Mouse (Mus musculus) midbrain, embryonic 15.5 days (tissue): Measurements from ENCODE around the gene Cd151. TPM values are rescaled to one million over a fixed set of nuclear protein-coding genes. Genes with fewer than 3 reads are reported as not detected.

Experiments used
- ATAC-seq: fragments of 200-750 bp; cut with Nextera tagmentation; replicated peaks from 2 replicates; pipeline ENCODE4 v1.8.0; 2017; ENCODE audit warnings: moderate TSS enrichment
- H3K27ac ChIP-seq: fragments of 300-500 bp; sonication (generic); 2 replicates; pipeline ENCODE4 v1.5.1; 2015; ENCODE audit warnings: mild to moderate bottlenecking, inconsistent platforms
- H3K27me3 ChIP-seq: fragments of 300-500 bp; sonication (generic); replicated peaks from 2 replicates; pipeline ENCODE4 v1.6.1; 2015; ENCODE audit warnings: inconsistent platforms
- H3K36me3 ChIP-seq: fragments of 300-500 bp; sonication (generic); replicated peaks from 2 replicates; pipeline ENCODE4 v1.6.1; 2015; ENCODE audit warnings: inconsistent platforms
- H3K4me1 ChIP-seq: fragments of 300-500 bp; sonication (generic); 2 replicates; pipeline ENCODE4 v1.6.1; 2015; ENCODE audit warnings: inconsistent platforms
- H3K4me2 ChIP-seq: fragments of 300-500 bp; sonication (generic); 2 replicates; pipeline ENCODE4 v1.6.1; 2015; ENCODE audit warnings: inconsistent platforms, mild to moderate bottlenecking, moderate library complexity
- H3K4me3 ChIP-seq: fragments of 300-500 bp; sonication (generic); 2 replicates; pipeline ENCODE4 v1.5.1; 2015; ENCODE audit warnings: mild to moderate bottlenecking, inconsistent platforms
- H3K9ac ChIP-seq: fragments of 300-500 bp; sonication (generic); 2 replicates; pipeline ENCODE4 v1.6.1; 2015; ENCODE audit warnings: mild to moderate bottlenecking, inconsistent platforms
- H3K9me3 ChIP-seq: fragments of 300-500 bp; sonication (generic); 2 replicates; pipeline ENCODE4 v1.6.1; 2016; ENCODE audit warnings: inconsistent platforms
- WGBS: fragments of 180-500 bp; shearing (Covaris S2); methylation state at CpG from one replicate; pipeline ENCODE4 v1.1.7; 2015; ENCODE audit warnings: mixed read lengths; 5-methylcytosine and 5-hydroxymethylcytosine counted together
- polyA plus RNA-seq: library from polyadenylated mRNA; unstranded; fragments of >200 nt; fragmentation: Nextera tagmentation; extraction: Ambion mirVana; gene quantifications from 2 replicates; pipeline ENCODE4 v1.2.1, GENCODE M21; 2015

Gene Cd151
- polyA plus RNA-seq, 1 experiment from 2014 or later: 18.8 TPM

- H3K9ac ChIP-seq: no peak overlapping the region
Observed at GRCm38 (mm10) chr7:141495940-141496339, 28.7 kb downstream of the Cd151 start.

GRCm38 (mm10) chr7:141497600-141497999 is 30.4 kb downstream of the Cd151 start:
- Histone ChIP-seq H3K27me3 (no peaks in the 10 kb centered on the region), H3K36me3 (peaks cover 9% of the 10 kb centered on the region), H3K27ac (no peak overlapping the region), H3K9me3 (no peaks in the 10 kb centered on the region), H3K9ac (no peak overlapping the region), H3K4me1 (no peaks in the 10 kb centered on the region), H3K4me2 (no peak overlapping the region), H3K4me3 (no peak overlapping the region)
- ATAC-seq: no peak
- WGBS: 96% methylated on average over 3 of the region's 3 CpGs

More at GRCm38 (mm10) chr7:141495940-141496339, 28.7 kb downstream of the Cd151 start:
- no peak overlapping the region for H3K4me3 ChIP-seq
- no peak for ATAC-seq
- no peak overlapping the region for H3K27ac ChIP-seq
- peaks cover 9% of the 10 kb centered on the region for H3K36me3 ChIP-seq
- H3K27me3 ChIP-seq: no peaks in the 10 kb centered on the region
- no peaks in the 10 kb centered on the region for H3K4me1 ChIP-seq
- H3K4me2 ChIP-seq: no peak overlapping the region
- WGBS: 92% methylated on average over 4 of the region's 4 CpGs
- no peaks in the 10 kb centered on the region for H3K9me3 ChIP-seq

DNA sequence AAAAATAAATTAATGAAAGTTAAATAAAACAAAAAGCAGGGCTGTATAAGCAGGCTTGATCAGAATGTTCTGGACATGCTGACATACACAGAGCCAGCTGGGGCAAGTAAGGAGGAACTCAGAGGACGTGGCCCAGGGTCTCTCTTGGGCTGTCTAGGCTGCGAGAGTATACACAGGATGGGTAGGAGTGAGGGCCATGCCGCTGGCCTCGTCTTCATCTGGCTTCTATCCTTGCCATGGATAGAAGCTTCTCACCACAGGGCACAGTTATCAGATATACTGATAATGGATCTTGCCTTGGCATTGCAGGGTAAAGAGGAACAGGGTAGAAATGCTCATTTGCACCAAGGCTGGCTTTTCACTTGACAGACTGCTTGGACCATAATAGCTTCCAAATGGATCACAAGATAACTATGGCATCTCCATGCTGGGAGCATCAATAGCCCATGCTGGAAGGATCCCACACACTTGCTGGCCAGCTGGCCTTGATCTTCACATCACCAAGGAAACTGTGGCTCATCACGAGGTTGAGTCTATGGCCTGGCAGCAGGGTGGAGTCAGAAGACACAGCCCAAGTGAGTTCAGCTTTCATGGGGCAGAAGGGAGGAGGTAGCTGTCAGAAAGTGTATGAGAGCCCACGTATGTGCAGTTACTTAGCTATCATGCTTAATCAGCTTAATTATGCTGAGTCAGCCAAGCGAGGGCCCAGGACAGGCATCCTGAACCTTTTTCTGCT is 34.8 kb downstream of the Cd151 start:
- Histone ChIP-seq H3K27ac (no peak overlapping the region), H3K36me3 (peaks cover 5% of the 10 kb centered on the region; the same call in 1 of the 2 replicates), H3K9me3 (no peaks in the 10 kb centered on the region), H3K4me3 (no peak overlapping the region), H3K4me1 (no peaks in the 10 kb centered on the region), H3K4me2 (no peak overlapping the region), H3K9ac (no peak overlapping the region), H3K27me3 (no peaks in the 10 kb centered on the region)
- 91% methylated on average over 7 of the region's 7 CpGs for WGBS
- ATAC-seq: no peak

GRCm38 (mm10) chr7:141502556-141502905 is 35.3 kb downstream of the Cd151 start:
- 93% methylated on average over 5 of the region's 5 CpGs for WGBS
- H3K9ac ChIP-seq: no peak overlapping the region
- no peaks in the 10 kb centered on the region for H3K9me3 ChIP-seq
- H3K4me2 ChIP-seq: no peak overlapping the region
- H3K4me3 ChIP-seq: no peak overlapping the region
- H3K36me3 ChIP-seq: peaks cover 5% of the 10 kb centered on the region; the same call in 1 of the 2 replicates
- no peak for ATAC-seq
- H3K4me1 ChIP-seq: no peaks in the 10 kb centered on the region
- H3K27ac ChIP-seq: no peak overlapping the region
- H3K27me3 ChIP-seq: no peaks in the 10 kb centered on the region

GRCm38 (mm10) chr7:141506278-141506677 is 39.1 kb downstream of the Cd151 start:
- Histone ChIP-seq H3K4me2 (no peak overlapping the region), H3K9me3 (no peaks in the 10 kb centered on the region), H3K9ac (no peak overlapping the region), H3K27me3 (no peaks in the 10 kb centered on the region), H3K36me3 (no peaks in the 10 kb centered on the region), H3K27ac (no peak overlapping the region), H3K4me3 (no peak overlapping the region), H3K4me1 (no peaks in the 10 kb centered on the region)
- no peak for ATAC-seq
- 69% methylated on average over 2 of the region's 2 CpGs for whole genome bisulfite sequencing

- ATAC-seq: no peak
- Histone ChIP-seq H3K4me1 (no peaks in the 10 kb centered on the region), H3K4me2 (no peak overlapping the region), H3K36me3 (peaks cover 8% of the 10 kb centered on the region; the same call in 1 of the 2 replicates), H3K27ac (no peak overlapping the region), H3K27me3 (no peaks in the 10 kb centered on the region), H3K9ac (no peak overlapping the region), H3K9me3 (no peaks in the 10 kb centered on the region), H3K4me3 (no peak overlapping the region)
Observed at GRCm38 (mm10) chr7:141508160-141508559, 41.0 kb downstream of the Cd151 start.

- no peak overlapping the region for H3K4me3 ChIP-seq
- no peaks in the 10 kb centered on the region for H3K27me3 ChIP-seq
- no peak overlapping the region for H3K4me2 ChIP-seq
- H3K9ac ChIP-seq: no peak overlapping the region
- H3K4me1 ChIP-seq: no peaks in the 10 kb centered on the region
- H3K36me3 ChIP-seq: peaks cover 10% of the 10 kb centered on the region; the same call in 1 of the 2 replicates
- no peak overlapping the region for H3K27ac ChIP-seq
- H3K9me3 ChIP-seq: no peaks in the 10 kb centered on the region
- ATAC-seq: no peak
- 95% methylated on average over 5 of the region's 5 CpGs for WGBS
Observed at GRCm38 (mm10) chr7:141510196-141510595, 43.0 kb downstream of the Cd151 start.

- H3K36me3 ChIP-seq: peaks cover 11% of the 10 kb centered on the region; the same call in 1 of the 2 replicates
- no peak for ATAC-seq
Observed at GRCm38 (mm10) chr7:141510681-141511191, 43.5 kb downstream of the Cd151 start.

GRCm38 (mm10) chr7:141517638-141518037 is 50.4 kb downstream of the Cd151 start:
- Histone ChIP-seq H3K4me3 (no peak overlapping the region), H3K9me3 (no peaks in the 10 kb centered on the region), H3K4me2 (no peak overlapping the region), H3K9ac (no peak overlapping the region), H3K27me3 (no peaks in the 10 kb centered on the region), H3K4me1 (no peaks in the 10 kb centered on the region), H3K27ac (no peak overlapping the region), H3K36me3 (peaks cover 7% of the 10 kb centered on the region; the same call in 1 of the 2 replicates)
- no peak for ATAC-seq
- WGBS: 92% methylated on average over 4 of the region's 4 CpGs

More at GRCm38 (mm10) chr7:141510681-141511191, 43.5 kb downstream of the Cd151 start:
- WGBS: 64% methylated on average over 8 of the region's 8 CpGs
- Histone ChIP-seq H3K4me1 (no peaks in the 10 kb centered on the region), H3K4me3 (no peak overlapping the region), H3K27me3 (no peaks in the 10 kb centered on the region), H3K9me3 (no peaks in the 10 kb centered on the region), H3K27ac (no peak overlapping the region), H3K9ac (no peak overlapping the region), H3K4me2 (no peak overlapping the region)

GRCm38 (mm10) chr7:141518296-141518695 is 51.1 kb downstream of the Cd151 start:
- 77% methylated on average over 5 of the region's 5 CpGs for WGBS
- Histone ChIP-seq H3K4me2 (no peak overlapping the region), H3K9me3 (no peaks in the 10 kb centered on the region), H3K4me3 (no peak overlapping the region), H3K27ac (no peak overlapping the region), H3K36me3 (peaks cover 6% of the 10 kb centered on the region; the same call in 1 of the 2 replicates), H3K27me3 (no peaks in the 10 kb centered on the region), H3K4me1 (no peaks in the 10 kb centered on the region), H3K9ac (no peak overlapping the region)
- ATAC-seq: no peak

DNA sequence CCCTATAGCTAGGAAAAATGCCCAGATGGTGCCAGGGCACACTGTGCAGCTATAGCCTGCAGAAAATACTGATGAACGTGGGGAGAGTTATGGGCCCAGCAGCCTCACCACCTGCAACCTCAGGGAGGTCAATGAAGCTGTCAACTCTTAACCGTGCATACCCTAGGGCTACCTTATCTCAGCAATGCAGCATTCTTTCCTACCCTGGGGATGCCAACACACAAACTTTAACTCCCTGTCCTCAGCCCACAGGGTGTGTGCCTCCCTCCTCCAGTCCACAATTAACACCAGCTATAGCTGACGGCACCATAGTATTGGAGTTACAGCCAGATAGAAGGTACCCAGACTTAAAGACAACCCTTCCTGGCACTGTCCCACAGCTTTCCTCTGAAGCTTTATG is 51.7 kb downstream of the Cd151 start:
- Histone ChIP-seq H3K27ac (no peak overlapping the region), H3K4me3 (no peak overlapping the region), H3K9ac (no peak overlapping the region), H3K36me3 (peaks cover 6% of the 10 kb centered on the region; the same call in 1 of the 2 replicates), H3K4me1 (no peaks in the 10 kb centered on the region), H3K27me3 (no peaks in the 10 kb centered on the region), H3K4me2 (no peak overlapping the region), H3K9me3 (no peaks in the 10 kb centered on the region)
- ATAC-seq: no peak
- 86% methylated on average over 3 of the region's 3 CpGs for WGBS

GRCm38 (mm10) chr7:141519795-141520194 is 52.6 kb downstream of the Cd151 start:
- Histone ChIP-seq H3K27ac (no peak overlapping the region), H3K27me3 (no peaks in the 10 kb centered on the region), H3K4me1 (no peaks in the 10 kb centered on the region), H3K36me3 (peaks cover 6% of the 10 kb centered on the region; the same call in 1 of the 2 replicates), H3K9ac (no peak overlapping the region), H3K9me3 (no peaks in the 10 kb centered on the region), H3K4me2 (no peak overlapping the region), H3K4me3 (no peak overlapping the region)
- WGBS: 86% methylated on average over 1 of the region's 1 CpGs
- no peak for ATAC-seq
